Mouse (Mus musculus) heart, postnatal 0 days (tissue): Measurements from ENCODE around the gene Tmem182.
A peak's percentile ranks its signal among the peaks of the same experiment; 100 is the strongest.

Experiments
- CTCF ChIP-seq: IDR thresholded peaks from 2 replicates; pipeline ENCODE4 v1.5.1; 2016; ENCODE audit warnings: antibody characterized with exemption, control low read depth, low read depth
- EP300 ChIP-seq: IDR thresholded peaks from 2 replicates; pipeline ENCODE4 v1.6.1; 2016; ENCODE audit warnings: antibody characterized with exemption, low read depth

- TF ChIP-seq CTCF (peak; percentile 94), EP300 (no peak)
Observed at GRCm38 (mm10) chr1:40844616-40845015, 39.2 kb downstream of the Tmem182 start.
